Mouse (Mus musculus) urinary bladder, postnatal 36 days (tissue): ENCODE measurements around the gene Itga7.

ENCODE experiments used
- DNase-seq, 2 experiments: peaks; one replicate each; pipeline ENCODE4 v3.0.0; 2022; ENCODE audit warnings: low spot score in 2 of 2, mixed read lengths in 1 of 2

The Itga7 gene

DNA sequence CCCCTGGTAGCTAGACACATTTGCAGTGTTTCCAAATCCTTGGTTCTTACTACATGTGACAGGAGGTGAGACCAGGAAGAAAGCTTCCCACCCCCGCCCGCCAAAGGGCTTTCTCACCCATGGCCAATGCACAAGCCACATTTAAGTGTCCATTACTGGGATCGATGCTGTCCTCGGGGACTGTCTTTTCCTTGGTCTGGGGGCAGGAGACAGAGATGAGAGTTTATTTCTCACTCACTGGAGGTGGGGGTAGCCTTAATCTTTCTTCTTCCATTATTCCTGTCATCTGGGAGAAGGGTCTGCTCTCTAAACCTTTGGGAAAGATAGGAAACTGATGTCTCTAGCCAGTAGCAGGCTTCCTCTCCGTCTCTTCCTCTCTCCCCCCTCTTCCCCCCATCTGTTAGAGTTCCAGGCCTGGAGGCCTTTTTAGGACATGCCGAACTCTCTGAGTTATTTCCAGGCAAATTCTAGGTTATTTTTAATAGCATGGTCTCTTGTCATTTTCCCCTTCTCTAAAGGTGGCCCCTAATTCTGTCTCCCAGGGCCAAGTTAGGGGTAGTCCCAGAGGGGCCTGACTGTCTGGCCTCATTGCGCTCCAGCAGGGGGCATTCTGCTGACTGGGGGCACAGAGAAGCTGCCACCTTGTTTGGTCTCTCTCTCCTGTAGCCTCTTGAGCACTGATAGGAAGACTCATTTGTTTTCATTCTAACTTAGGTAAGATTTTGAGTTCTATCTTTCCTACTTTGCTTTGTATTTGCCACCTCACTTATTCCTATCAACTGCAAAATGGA is 1.6 kb downstream of the Itga7 start:
- no peak for DNase-seq

DNA sequence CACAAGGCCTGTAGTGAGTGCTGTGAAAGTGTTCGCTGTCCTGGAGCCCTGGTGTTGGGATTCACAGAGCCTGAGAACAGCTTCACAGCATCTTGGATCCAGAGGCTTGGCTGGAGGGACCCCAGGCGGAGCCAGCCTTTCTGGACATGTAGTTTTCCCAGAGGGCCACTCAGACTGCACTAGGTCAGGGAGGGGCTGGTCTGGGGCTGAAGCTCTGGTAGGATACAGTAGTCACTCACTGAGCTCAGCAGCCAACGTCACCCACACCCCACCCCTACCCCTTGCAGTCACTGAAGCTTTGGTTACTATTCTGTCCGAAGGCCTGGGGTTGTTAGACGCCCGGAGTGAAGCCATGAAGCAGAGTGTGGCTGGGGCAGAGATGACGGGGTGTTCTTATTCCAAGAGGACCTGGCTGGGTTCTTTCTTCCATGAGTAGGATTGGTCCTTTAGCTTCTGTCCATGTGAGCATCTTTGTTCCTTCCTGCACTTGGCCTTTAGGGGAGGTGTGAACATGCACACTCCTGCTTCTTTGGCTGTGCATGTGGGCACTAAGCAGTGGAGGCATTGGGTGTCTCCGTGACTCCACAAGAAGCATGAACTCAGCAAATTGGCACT is 2.3 kb downstream of the Itga7 start:
- DNase-seq: no peak

DNA sequence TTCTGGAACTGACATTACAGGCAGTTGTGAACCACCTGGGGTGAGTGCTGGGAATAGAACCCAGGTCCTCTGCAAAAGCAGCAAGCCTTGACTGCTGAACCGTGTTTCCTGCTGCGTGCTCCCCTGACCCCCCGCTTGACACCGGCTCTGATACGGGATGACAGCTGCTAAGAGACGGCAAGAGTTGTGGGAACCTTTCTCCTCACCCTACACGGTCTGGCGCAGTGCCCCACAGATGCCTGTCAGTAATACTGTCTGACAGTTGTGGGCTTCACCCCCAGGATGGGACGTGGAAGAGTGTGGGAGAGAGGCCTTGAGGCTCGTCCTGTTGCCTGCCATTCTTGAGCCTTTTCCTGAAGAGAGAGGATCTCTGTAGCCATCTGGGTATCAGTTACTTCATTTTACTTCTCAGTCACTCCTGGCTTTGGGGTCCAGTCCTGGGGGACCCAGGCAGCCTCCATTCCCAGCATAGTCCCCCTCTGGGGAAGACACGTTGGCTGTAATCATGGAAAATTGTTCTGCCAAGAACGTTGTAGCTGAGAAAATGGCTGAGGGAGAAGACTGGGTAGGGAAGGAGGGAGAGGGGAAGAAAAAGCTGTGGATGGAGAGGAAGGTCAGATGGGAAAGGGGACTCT is 4.3 kb downstream of the Itga7 start:
- no peak for DNase-seq

DNA sequence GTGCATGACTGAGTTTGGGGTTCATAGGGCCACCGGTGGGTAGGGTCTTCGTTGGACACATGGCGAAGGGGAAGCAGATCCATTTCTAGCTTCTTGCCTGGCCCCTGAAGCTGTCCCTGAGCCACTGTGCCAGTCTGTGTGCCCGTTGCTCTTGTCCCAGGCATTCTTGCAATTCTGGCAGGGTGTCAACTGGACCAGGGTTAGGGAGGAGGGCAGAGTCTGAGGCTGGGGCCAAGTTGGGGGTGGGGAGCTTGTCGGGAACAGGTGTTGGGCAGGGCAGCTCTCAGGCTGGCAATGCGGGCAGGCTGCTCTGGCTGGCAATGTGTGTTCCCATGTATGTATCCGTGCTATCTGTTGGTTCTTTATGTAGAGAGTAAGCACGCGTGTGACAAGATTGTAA is 4.8 kb downstream of the Itga7 start:
- peak in 1 of 2 experiments; percentile 76 for DNase-seq

DNA sequence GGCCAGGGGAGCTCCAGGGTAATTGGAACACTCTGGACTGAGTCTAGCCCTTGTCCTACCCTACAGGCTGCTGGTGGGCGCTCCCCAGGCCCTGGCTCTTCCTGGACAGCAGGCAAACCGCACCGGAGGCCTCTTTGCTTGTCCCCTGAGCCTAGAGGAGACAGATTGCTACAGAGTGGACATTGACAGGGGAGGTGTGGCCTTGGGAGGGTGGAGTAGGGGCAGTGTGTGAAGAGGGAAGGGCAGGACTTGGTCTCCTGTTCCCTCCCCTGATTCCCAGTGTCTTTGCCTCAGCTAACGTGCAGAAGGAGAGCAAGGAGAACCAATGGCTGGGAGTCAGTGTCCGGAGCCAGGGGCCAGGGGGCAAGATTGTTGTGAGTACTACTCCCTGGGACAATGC is 5.4 kb downstream of the Itga7 start:
- no peak for DNase-seq

DNA sequence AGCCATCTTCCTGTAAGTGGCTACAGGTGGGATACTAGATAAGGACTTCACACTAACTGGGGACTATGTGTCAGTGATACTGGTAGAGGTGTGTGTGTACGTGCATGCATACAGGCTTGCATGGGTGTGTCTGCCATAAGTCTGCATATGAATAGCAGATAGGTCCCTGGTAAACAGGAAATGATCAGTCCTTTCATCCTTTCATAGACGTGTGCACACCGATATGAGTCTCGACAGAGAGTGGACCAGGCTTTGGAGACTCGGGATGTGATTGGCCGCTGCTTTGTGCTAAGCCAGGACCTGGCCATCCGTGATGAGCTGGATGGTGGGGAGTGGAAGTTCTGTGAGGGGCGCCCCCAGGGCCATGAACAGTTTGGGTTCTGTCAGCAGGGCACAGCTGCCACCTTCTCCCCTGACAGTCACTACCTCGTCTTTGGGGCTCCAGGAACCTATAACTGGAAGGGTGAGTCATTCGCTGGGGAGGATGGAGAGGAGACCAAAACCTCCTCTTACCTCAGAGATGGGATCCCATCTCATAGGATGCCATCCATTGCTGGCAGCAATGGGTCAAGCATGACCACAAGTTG is 7.0 kb downstream of the Itga7 start:
- DNase-seq: no peak

DNA sequence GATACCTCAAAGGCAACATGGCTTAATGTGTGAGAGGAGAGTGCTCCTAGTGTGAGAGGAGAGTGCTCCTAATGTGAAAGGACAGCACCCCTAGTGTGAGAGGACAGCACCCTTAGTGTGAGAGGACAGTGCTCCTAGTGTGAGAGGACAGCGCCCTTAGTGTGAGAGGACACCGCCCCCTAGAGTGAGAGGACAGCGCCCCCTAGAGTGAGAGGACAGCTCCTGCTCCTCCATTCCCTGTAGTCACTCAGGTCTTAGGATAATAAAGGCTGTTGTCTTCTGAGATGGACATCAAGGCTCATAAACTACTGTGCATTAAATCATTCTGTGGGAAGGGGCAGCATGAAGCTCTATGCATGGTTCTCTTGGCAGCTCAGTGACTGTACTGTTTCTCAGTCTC is 12.1 kb downstream of the Itga7 start:
- DNase-seq: no peak

DNA sequence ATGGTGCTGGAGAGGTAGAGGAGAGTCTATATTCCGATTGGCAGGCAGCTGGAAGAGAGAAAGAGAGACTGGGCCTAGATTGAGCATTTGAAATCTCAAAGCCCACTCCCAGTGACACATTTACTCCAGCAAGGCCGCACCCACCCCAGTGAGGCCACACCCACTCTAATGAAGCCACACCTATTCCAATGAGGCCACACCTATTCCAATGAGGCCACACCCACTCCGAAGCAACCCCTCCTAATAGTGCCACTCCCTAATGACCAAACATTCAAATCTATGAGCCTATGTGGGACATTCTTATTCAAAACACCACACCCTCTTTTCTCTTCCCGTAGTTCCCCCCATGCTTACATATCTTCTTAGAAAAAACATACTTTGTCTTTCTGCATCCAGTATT is 13.9 kb downstream of the Itga7 start:
- no peak for DNase-seq

DNA sequence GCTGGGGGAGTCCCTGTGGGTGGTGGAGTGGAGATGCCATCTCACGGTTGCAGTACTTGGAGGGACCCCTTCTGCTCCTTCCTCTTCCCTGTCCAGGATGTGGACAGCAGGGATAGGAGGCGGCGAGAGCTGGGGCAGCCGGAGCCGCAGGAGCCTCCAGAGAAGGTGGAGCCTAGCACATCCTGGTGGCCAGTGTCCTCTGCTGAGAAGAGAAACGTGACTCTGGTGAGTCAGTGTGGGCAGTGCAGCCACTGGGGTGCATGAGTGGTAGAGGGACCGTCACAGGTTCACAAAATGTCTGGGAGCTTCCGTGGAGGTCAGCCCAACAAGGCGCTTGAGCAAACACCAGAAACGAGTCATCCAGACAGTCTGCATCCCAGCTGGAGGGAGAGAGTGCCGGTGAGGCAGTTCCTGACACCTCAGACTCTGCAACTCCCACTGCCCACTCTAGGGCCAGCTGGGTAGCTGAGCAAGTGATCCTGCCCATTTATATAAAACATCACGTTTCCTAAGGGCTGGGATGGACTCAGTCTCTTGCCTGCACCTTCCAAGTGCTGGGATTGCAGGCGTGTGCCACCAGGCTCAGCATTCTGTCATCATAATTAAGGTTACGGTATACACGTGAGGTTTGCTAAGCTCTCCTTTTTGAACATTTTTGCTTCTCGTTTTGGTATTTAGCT is 16.7 kb downstream of the Itga7 start:
- no peak for DNase-seq

DNA sequence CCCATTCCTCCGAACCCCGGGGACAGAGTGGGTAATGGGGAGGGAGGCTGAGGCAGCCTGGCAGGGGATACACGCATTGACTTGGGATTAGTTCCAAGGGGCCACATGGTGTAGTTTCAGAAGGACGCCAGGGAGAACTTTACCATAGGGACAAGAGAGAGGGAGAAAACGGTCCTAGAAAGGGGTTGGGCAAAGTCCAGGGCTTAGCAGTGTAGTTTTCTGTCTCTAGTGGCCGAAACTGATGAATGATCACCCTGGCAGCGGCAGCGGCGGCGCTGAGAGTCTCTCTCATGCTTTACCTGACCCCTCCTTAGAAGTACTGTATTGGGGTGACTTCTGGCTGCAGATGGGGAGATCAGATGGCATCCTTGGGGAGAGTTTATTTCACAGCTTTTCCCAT is 24.7 kb downstream of the Itga7 start:
- DNase-seq: no peak

DNA sequence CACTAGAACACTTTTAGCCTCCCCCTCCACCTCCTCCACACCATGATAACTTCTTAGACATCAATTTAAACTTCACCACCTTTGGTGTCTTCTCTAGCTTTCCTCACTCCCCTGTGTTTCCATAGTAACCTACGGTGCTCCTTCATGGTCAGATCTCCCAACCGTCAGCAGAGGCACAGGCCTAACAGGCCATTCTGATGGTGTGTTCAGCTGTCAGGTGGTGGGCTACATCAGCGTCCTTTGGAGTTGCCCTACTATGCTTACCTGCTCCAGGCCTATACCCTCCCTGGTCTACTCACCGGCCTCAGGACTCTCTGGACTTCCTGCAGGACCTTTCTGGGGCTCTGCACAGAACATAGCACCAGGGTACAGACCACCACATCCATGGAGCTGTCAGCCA is 26.5 kb downstream of the Itga7 start:
- DNase-seq: no peak

DNA sequence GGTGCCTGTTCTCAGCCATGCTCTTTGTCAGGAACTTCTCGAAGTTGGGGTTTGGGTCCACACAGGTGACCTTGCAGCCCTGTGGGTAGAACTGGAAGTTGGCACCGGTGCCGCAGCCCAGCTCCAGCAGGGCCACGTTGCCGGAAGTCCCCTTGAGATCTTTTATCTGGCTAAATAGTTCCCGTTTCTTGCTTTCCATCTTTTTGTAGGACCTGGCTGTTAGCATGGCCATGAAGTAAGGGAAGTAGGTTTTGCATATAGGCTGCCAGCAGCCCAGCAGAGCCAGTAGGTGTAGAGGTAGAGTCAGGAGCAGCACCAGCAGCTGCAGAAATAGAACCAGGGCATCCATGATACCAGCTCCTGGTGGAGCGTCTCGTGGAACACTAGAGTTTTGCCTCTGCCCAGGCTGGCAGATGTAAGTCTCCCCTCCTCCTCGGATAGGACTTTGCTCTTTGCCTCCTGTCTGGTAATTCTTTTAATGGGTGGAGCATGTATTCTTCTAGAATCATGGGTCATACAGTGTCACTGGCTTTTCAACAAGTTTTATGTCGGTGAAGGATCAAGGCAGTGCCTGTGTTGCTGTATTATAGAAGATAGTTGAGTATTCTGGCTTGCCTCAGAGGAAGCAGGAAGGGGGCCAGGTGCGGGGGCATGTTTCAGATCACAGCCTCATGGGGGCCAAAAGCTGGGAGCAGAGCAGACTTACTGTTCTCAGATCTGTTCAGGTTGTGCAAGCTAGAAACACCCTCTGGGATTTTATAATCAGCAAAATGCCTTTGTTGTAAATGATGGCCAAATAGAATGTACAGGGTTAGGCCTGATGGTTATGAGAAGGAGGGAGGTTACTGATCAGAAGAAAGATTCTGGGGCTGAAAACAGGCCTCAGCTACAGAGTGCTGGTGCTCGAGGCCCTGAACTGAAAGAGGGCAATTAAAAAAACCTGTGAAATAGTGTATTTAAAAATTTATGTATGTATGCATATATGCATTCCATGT is 27.3 kb downstream of the Itga7 start, which contains the start of gene Mettl7b:
Gene Mettl7b, minus strand, starts transcription at position 399 of the 995 bp plus-strand sequence.
- no peak for DNase-seq

DNA sequence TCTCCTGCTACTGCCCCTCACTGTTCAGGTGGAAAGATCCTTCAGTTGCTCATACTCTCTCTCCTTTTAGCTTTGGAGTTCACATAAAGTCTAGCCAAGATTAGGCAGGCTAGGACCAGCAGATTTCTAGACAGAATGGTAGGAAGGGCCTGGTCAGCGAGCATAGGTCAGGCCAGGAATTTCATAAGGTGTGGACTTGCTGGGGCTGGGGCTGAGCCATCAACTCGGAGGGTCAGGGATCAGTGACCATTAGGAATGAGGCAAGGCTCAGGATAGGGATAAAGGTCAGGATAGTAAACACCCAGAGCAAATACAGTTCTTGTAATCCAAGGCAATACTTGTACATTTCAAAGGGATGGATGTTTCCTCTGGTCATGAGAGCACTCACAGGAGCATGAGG is 31.3 kb downstream of the Itga7 start:
- no peak for DNase-seq

DNA sequence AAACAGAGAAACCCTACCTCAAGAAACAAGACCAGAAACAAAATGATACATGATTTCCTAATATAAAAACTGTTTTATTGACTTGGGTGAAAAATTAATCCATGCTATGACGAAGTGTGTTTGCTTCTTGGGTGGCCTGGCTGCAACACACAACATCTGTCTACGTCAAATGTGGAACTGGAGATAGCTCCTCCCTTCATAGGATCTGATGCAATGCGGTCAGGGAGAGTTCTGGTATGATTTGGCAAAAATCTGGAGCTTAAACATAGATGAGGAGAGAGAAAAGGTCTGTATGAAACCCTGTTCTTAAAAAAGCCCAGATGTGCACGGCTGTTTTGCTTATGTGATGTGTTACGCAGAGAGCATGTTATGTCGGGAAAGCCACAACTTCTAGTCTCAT is 32.3 kb downstream of the Itga7 start:
- no peak for DNase-seq

DNA sequence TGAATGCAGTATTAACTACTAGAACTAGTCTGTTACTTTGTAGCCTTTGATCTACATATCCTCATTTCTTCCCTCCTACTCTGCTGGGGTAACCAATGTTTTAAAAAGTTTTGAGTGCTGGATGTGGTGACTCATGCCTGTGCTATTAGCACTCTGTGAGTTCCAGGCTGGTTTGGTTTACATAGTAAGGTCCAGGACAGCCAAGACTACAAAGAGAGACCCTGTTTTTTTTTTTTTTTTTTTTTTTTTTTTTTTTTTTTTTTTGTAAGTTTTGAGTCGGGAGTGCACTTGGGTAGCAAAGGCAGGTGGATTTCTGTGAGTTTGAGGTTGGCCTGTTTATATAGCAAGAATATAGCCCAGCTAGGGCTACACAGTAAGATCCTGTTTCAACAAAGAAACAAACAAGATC is 34.7 kb downstream of the Itga7 start:
- DNase-seq: no peak

DNA sequence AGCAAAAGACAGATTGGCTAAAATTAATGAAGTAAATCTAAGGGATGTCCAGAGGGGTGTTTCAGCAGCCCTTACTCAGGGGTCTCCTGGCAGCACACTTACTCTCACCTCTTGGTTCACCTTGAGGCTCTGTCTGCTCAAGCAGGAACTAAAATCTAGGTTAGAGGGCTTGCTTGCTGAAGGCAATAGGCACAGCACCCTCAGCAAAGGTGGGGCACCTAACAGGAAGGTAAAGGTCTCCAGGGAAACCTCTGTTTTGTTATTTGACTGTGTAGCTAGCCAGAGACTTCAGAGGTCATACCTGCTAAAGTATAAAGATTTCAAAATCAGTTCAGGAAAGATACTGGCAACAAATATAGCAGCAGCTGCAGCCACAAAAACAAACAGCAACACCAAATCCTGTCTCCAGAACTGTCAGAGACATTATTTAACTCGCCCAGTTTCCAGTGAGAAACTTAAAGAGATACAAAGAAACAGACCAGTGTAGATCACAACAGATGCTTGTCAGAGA is 37.2 kb downstream of the Itga7 start:
- no peak for DNase-seq

DNA sequence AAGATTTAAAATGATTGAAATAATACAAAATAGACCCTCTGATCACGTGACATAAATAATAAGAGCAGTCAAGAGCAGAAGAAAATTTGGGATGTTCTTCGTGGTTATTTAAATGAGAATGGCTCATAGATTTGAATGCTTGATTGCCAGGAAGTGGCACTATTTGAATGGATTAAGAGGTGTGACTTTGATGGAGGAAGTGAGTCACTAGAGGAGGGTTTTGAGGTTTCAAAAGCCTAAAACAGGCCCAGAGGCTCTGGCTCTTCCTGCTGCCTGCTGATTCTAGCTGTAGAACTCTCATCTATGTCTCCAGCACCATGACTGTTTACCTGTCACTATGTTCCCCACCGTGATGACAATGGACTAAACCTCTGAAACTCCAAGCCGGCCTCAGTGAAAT is 39.2 kb downstream of the Itga7 start:
- DNase-seq: no peak

DNA sequence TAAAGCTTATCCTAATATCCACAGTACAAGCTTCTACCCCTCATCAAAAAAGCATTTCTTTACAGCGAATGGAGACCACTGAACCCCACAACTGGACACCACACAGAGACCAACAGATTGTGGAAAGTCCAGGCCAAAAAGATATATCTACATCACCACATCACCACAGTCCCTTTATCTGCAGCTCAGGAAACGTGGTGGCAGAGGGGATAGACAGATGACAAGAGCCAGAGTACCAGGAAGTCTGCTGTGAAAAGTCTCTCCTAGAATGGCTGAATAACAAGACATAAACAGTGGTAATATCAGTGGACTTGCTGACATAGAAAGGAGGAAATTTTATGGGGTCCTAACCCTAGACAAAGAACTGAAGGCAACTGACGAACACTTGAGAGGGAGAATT is 42.8 kb downstream of the Itga7 start:
- no peak for DNase-seq

DNA sequence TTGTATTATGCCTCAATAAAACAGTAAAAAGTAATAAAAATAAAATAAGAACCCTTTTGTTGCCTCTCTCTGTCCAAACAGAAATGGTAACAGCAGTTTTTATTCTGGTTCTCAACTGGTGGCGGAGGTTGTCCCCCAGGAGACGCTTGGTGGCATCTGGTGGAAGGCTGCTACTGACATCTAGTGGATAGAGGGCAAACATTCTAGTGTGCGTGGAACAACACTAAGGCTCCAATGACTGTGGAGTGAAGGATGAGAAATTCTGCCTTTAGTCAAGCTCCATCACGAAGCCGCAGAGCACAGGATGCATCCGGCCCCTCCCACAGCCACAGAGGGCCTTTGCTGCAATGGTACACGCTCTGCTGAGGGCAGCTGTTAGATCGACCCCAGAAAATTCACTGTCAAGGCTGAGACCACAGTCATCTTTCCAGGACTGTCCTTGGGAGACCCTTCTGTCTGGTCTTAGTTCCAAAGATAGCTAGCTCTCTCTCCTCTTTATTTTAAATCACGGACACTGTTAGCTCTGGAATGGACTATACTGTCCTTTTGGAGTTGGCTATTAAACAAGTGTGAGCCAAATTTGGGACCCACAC is 44.0 kb downstream of the Itga7 start:
- peak; percentile 27 to 51 for DNase-seq

DNA sequence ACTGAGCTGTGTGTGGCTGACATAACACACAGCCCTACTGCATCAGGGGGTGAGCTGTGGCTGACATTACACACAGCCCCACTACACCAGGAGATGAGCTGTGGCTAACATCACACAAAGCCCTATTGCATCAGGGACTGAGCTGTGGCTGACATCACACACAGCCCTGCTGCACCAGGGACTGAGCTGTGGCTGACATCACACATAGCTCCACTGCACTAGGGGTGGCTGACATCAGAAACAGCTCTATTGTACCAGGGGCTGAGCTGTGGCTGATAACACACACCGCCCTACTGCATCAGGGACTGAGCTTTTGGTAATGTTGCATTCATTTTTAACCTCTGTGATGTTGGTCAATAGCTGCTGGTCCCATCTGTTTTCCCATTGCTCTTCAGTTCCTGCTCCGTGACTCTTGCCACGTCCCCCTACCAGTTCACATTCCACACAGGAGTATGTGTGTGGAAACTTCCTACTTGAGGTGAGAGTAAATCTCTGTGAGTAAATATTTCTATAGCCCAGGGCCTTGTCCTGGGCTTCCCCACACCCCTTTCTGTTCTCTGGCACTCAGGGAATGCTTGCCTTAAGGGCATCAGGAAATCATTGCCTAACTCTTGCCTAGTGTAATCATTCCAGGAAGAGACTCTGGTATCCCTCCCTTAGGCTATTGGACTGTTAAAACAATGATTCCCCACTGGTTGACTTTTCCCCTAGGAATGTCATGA is 47.2 kb downstream of the Itga7 start:
- no peak for DNase-seq
